Mouse (Mus musculus) frontal cortex, postnatal 10 days (tissue): ENCODE results near the gene Dbn1.

ENCODE experiments used
- DNase-seq, 2 experiments: peaks; one replicate each; pipeline ENCODE4 v3.0.0; 2022; ENCODE audit warnings: low spot score in 2 of 2, mixed read lengths in 1 of 2

The Dbn1 gene

GRCm38 (mm10) chr13:55510668-55511491 lies 23.0 kb upstream of the Dbn1 start:
- no peak for DNase-seq

GRCm38 (mm10) chr13:55510332-55510667 lies 22.4 kb upstream of the Dbn1 start:
- DNase-seq, result no peak

GRCm38 (mm10) chr13:55508531-55508930 lies 20.6 kb upstream of the Dbn1 start:
- DNase-seq, result no peak

GRCm38 (mm10) chr13:55507877-55508276 lies 20.0 kb upstream of the Dbn1 start:
- no peak for DNase-seq

- DNase-seq, result no peak
Observed at GRCm38 (mm10) chr13:55506697-55507096, 18.8 kb upstream of the Dbn1 start.

- DNase-seq, result no peak
Observed at GRCm38 (mm10) chr13:55505810-55506209, 17.9 kb upstream of the Dbn1 start.

- DNase-seq, result no peak
Observed at GRCm38 (mm10) chr13:55504390-55504789, 16.5 kb upstream of the Dbn1 start.

- DNase-seq, result no peak
Observed at GRCm38 (mm10) chr13:55502405-55502804, 14.5 kb upstream of the Dbn1 start.

GRCm38 (mm10) chr13:55500575-55500974 lies 12.7 kb upstream of the Dbn1 start:
- no peak for DNase-seq

GRCm38 (mm10) chr13:55498906-55499305 lies 11.0 kb upstream of the Dbn1 start:
- no peak for DNase-seq

GRCm38 (mm10) chr13:55496661-55497060 lies 8.8 kb upstream of the Dbn1 start:
- no peak for DNase-seq

- no peak for DNase-seq
Observed at GRCm38 (mm10) chr13:55495702-55496101, 7.8 kb upstream of the Dbn1 start.

- no peak for DNase-seq
Observed at GRCm38 (mm10) chr13:55494883-55495621, 7.1 kb upstream of the Dbn1 start.

- no peak for DNase-seq
Observed at GRCm38 (mm10) chr13:55494257-55494656, 6.3 kb upstream of the Dbn1 start.

GRCm38 (mm10) chr13:55486916-55487577 lies 864 bp downstream of the Dbn1 start:
- DNase-seq, result no peak

GRCm38 (mm10) chr13:55486029-55486794 lies 1.7 kb downstream of the Dbn1 start:
- no peak for DNase-seq

- no peak for DNase-seq
Observed at GRCm38 (mm10) chr13:55484520-55485088, 3.3 kb downstream of the Dbn1 start.

- DNase-seq, result peak; percentile 92 to 96
Observed at GRCm38 (mm10) chr13:55483593-55483992, 4.3 kb downstream of the Dbn1 start.

GRCm38 (mm10) chr13:55483071-55483470 lies 4.8 kb downstream of the Dbn1 start:
- DNase-seq, result no peak

- no peak for DNase-seq
Observed at GRCm38 (mm10) chr13:55482542-55482941, 5.4 kb downstream of the Dbn1 start.

- DNase-seq, result no peak
Observed at GRCm38 (mm10) chr13:55479929-55480328, 8.0 kb downstream of the Dbn1 start.

- no peak for DNase-seq
Observed at GRCm38 (mm10) chr13:55479008-55479407, 8.9 kb downstream of the Dbn1 start.
